Mouse (Mus musculus) frontal cortex, adult (tissue): ENCODE data around the gene Cd22.
"Not testable (repeated sequence)": the region's sequence is repeated elsewhere in the genome, so short reads cannot be mapped to it uniquely, and the experiment has no call there.

Experiments used
- ATAC-seq: cut with Nextera tagmentation; 2 replicates; pipeline ENCODE4 v1.9.2; 2017; ENCODE audit warnings: mild to moderate bottlenecking, moderate library complexity, mixed read lengths; ENCODE audit not compliant: low TSS enrichment

Cd22 gene

GRCm38 (mm10) chr7:30880176-30880575 is at the start of gene Cd22:
Gene Cd22 (minus strand): TSS chr7:30880342.
- no peak for ATAC-seq

- not testable (repeated sequence) for ATAC-seq
Observed at GRCm38 (mm10) chr7:30924581-30924980, 44.4 kb upstream of the Cd22 start, which contains the start of gene Hamp2. Gene Hamp2 (minus strand): TSS chr7:30924681.

- ATAC-seq: no peak
Observed at GRCm38 (mm10) chr7:30924071-30924470, 43.9 kb upstream of the Cd22 start.

- ATAC-seq: not testable (repeated sequence)
Observed at GRCm38 (mm10) chr7:30922490-30922889, 42.3 kb upstream of the Cd22 start.

GRCm38 (mm10) chr7:30920217-30920616 is 40.1 kb upstream of the Cd22 start:
- no peak for ATAC-seq

- ATAC-seq: no peak
Observed at GRCm38 (mm10) chr7:30917219-30917618, 37.1 kb upstream of the Cd22 start.

- ATAC-seq: peak; percentile 44; the same call in 1 of the 2 replicates
Observed at GRCm38 (mm10) chr7:30916713-30917112, 36.6 kb upstream of the Cd22 start.

GRCm38 (mm10) chr7:30914732-30915131 is 34.6 kb upstream of the Cd22 start, which contains the start of gene Mag:
Gene Mag (minus strand): TSS chr7:30914873.
- peak; percentile 44 for ATAC-seq

GRCm38 (mm10) chr7:30909773-30910172 is 29.6 kb upstream of the Cd22 start:
- ATAC-seq: no peak

- no peak for ATAC-seq
Observed at GRCm38 (mm10) chr7:30908992-30909431, 28.9 kb upstream of the Cd22 start.

- ATAC-seq: no peak
Observed at GRCm38 (mm10) chr7:30908277-30908991, 28.3 kb upstream of the Cd22 start.

- no peak for ATAC-seq
Observed at GRCm38 (mm10) chr7:30904042-30904441, 23.9 kb upstream of the Cd22 start.

GRCm38 (mm10) chr7:30895217-30895616 is 15.1 kb upstream of the Cd22 start:
- ATAC-seq: no peak

GRCm38 (mm10) chr7:30892515-30892914 is 12.4 kb upstream of the Cd22 start:
- no peak for ATAC-seq

- no peak for ATAC-seq
Observed at GRCm38 (mm10) chr7:30891746-30892145, 11.6 kb upstream of the Cd22 start.

GRCm38 (mm10) chr7:30890681-30891080 is 10.5 kb upstream of the Cd22 start:
- no peak for ATAC-seq

GRCm38 (mm10) chr7:30888786-30889185 is 8.6 kb upstream of the Cd22 start:
- no peak for ATAC-seq

- ATAC-seq: no peak
Observed at GRCm38 (mm10) chr7:30887568-30888188, 7.5 kb upstream of the Cd22 start.

- no peak for ATAC-seq
Observed at GRCm38 (mm10) chr7:30886852-30887251, 6.7 kb upstream of the Cd22 start.

- no peak for ATAC-seq
Observed at GRCm38 (mm10) chr7:30884047-30884446, 3.9 kb upstream of the Cd22 start.

- ATAC-seq: no peak
Observed at GRCm38 (mm10) chr7:30881367-30881766, 1.2 kb upstream of the Cd22 start.

- ATAC-seq: no peak
Observed at GRCm38 (mm10) chr7:30878950-30879349, 1.2 kb downstream of the Cd22 start.

- peak; percentile 62; the same call in 1 of the 2 replicates for ATAC-seq
Observed at GRCm38 (mm10) chr7:30873083-30873482, 7.1 kb downstream of the Cd22 start.
